Mouse (Mus musculus): ENCODE data around the gene Lmtk2. TPM values are rescaled to one million over a fixed set of nuclear protein-coding genes. Genes with fewer than 3 reads are reported as not detected.

The Lmtk2 gene
- polyA plus RNA-seq, 1 experiment from 2014 or later = 5.9 TPM

GRCm38 (mm10) chr5:144232531-144232930, 132.3 kb downstream of the Lmtk2 start:
- Histone ChIP-seq H3K9me3 (replicated peaks) (no peaks in the 10 kb centered on the region), H3K27ac (no peak overlapping the region), H3K4me3 (no peak overlapping the region), H3K4me1 (no peaks in the 10 kb centered on the region), H3K27me3 (ENCODE audit: low read depth, poor library complexity, severe bottlenecking) (no peaks in the 10 kb centered on the region), H3K36me3 (no peaks in the 10 kb centered on the region)
- no peak for DNase-seq (ENCODE audit: low spot score)
- WGBS = 86% methylated on average over 5 of the region's 5 CpGs

- Histone ChIP-seq H3K4me1 (no peaks in the 10 kb centered on the region), H3K9me3 (replicated peaks) (no peaks in the 10 kb centered on the region), H3K4me3 (no peak overlapping the region), H3K36me3 (no peaks in the 10 kb centered on the region), H3K27me3 (ENCODE audit: low read depth, poor library complexity, severe bottlenecking) (no peaks in the 10 kb centered on the region), H3K27ac (no peak overlapping the region)
- WGBS = 77% methylated on average over 6 of the region's 6 CpGs
- no peak for DNase-seq (ENCODE audit: low spot score)
Measured at GRCm38 (mm10) chr5:144234222-144234621, 134.0 kb downstream of the Lmtk2 start.

DNA sequence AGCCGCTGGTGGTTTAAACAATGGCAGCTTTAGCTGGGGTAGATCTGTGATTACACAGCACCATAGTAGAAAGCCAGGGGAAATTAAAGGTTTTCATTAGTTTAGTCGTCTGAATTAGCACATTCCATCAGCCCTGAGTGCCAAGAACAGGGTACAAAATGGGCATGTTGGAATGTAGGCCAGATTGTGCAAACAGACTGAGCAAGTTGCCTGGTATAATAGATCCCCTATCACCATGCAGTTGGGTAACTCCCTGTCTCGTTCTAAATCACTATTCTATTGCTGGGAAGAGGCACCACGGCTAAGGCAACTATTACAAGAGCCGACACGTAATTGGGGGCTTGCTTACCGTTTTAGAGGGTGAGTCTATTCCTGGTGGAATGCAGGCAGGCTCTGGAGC, 134.5 kb downstream of the Lmtk2 start:
- no peak overlapping the region for H3K4me3 ChIP-seq
- WGBS = 91% methylated on average over 7 of the region's 7 CpGs
- H3K27me3 ChIP-seq (ENCODE audit: low read depth, poor library complexity, severe bottlenecking) = no peaks in the 10 kb centered on the region
- no peaks in the 10 kb centered on the region for H3K9me3 ChIP-seq (replicated peaks)
- H3K4me1 ChIP-seq = no peaks in the 10 kb centered on the region
- DNase-seq (ENCODE audit: low spot score) = no peak
- no peak overlapping the region for H3K27ac ChIP-seq
- no peaks in the 10 kb centered on the region for H3K36me3 ChIP-seq

Other genes with a start within 250 kb of the Lmtk2 start
- gene Ankrd61, start 202.8 kb upstream of the Lmtk2 start, polyA plus RNA-seq (2016; fragmentation: Nextera tagmentation; extraction: Ambion mirVana) = 0.11 and 0.35 TPM in 2 replicates
- gene Aimp2, start 190.6 kb upstream of the Lmtk2 start, polyA plus RNA-seq (2016; fragmentation: Nextera tagmentation; extraction: Ambion mirVana) = 128 and 149 TPM in 2 replicates
- gene Pms2, start 190.5 kb upstream of the Lmtk2 start, polyA plus RNA-seq (2016; fragmentation: Nextera tagmentation; extraction: Ambion mirVana) = 36.7 and 45.7 TPM in 2 replicates
- gene Gm42421, start 172.3 kb upstream of the Lmtk2 start, polyA plus RNA-seq (2016; fragmentation: Nextera tagmentation; extraction: Ambion mirVana) = 0.40 and 0.83 TPM in 2 replicates
- 0.41 and 1.1 TPM in 2 replicates for gene Rsph10b, start 167.4 kb upstream of the Lmtk2 start, polyA plus RNA-seq (2016; fragmentation: Nextera tagmentation; extraction: Ambion mirVana)
- 98.8 and 99.4 TPM in 2 replicates for gene Ccz1, start 85.6 kb upstream of the Lmtk2 start, polyA plus RNA-seq (2016; fragmentation: Nextera tagmentation; extraction: Ambion mirVana)
- not detected in 2 replicates for gene Ocm, start 73.8 kb upstream of the Lmtk2 start, polyA plus RNA-seq (2016; fragmentation: Nextera tagmentation; extraction: Ambion mirVana)
- 0.11 and 0.18 TPM in 2 replicates for gene Bhlha15, start 89.8 kb downstream of the Lmtk2 start, polyA plus RNA-seq (2016; fragmentation: Nextera tagmentation; extraction: Ambion mirVana)
- 15.1 and 21.0 TPM in 2 replicates for gene Tecpr1, start 123.2 kb downstream of the Lmtk2 start, polyA plus RNA-seq (2016; fragmentation: Nextera tagmentation; extraction: Ambion mirVana)
- 122 and 125 TPM in 2 replicates for gene Bri3, start 144.0 kb downstream of the Lmtk2 start, polyA plus RNA-seq (2016; fragmentation: Nextera tagmentation; extraction: Ambion mirVana)